Mouse (Mus musculus) left cerebral cortex, postnatal 25 days (tissue): Measurements from ENCODE around the gene Ripply2. TPM values are rescaled to one million over a fixed set of nuclear protein-coding genes. Genes with fewer than 3 reads are reported as not detected.

Experiments used
- DNase-seq, 2 experiments: peaks; one replicate each; pipeline ENCODE4 v3.0.0; 2022; ENCODE audit warnings: low spot score in 2 of 2, mixed read lengths in 1 of 2
- intact Hi-C: fragments of 180-260 bp; cut with DNase I; formaldehyde crosslinking; loops from one replicate; pipeline ENCODE4 v1.15.1; 2025
- total RNA-seq, 2 experiments: library from RNA; stranded (reverse); gene quantifications; 2 replicates each; pipeline ENCODE4 v1.2.3; 2021

Ripply2 gene
- total RNA-seq, 2 experiments from 2014 or later: 6.9 to 9.2 TPM

GRCm38 (mm10) chr9:87015938-87016294 is 579 bp downstream of the Ripply2 start:
- intact Hi-C loops: loop anchor here (1.0 kb wide), 1 partner anchor 136 kb away; the partner anchor contains the start of gene Snap91
- DNase-seq: no peak

- peak; percentile 90 to 95 for DNase-seq
- intact Hi-C loops: no loop called here
These were observed 6.6 kb downstream of the Ripply2 start, which contains the start of gene Cyb5r4 for GRCm38 (mm10) chr9:87021778-87022523. Gene Cyb5r4 (plus strand): TSS chr9:87022014.

- no peak for DNase-seq
- intact Hi-C loops: loop anchor here (2.0 kb wide), 1 partner anchor 223 kb away; no protein-coding TSS in a partner anchor
These were observed 10.4 kb downstream of the Ripply2 start for GRCm38 (mm10) chr9:87025764-87026163.

GRCm38 (mm10) chr9:87027423-87028084 is 12.2 kb downstream of the Ripply2 start:
- intact Hi-C loops: loop anchor here (2.0 kb wide), 1 partner anchor 221 kb away; no protein-coding TSS in a partner anchor

GRCm38 (mm10) chr9:87032196-87032595 is 16.9 kb downstream of the Ripply2 start:
- no peak for DNase-seq
- intact Hi-C loops: no loop called here

More at GRCm38 (mm10) chr9:87027423-87028084, 12.2 kb downstream of the Ripply2 start:
- peak; percentile 72 to 79 for DNase-seq

GRCm38 (mm10) chr9:87034831-87035580 is 19.7 kb downstream of the Ripply2 start:
- intact Hi-C loops: no loop called here

GRCm38 (mm10) chr9:87049425-87049824 is 34.1 kb downstream of the Ripply2 start:
- peak in 1 of 2 experiments; percentile 14 for DNase-seq
- intact Hi-C loops: no loop called here

More at GRCm38 (mm10) chr9:87034831-87035580, 19.7 kb downstream of the Ripply2 start:
- no peak for DNase-seq

GRCm38 (mm10) chr9:87055547-87056235 is 40.4 kb downstream of the Ripply2 start:
- peak; percentile 11 to 66 for DNase-seq
- intact Hi-C loops: no loop called here

- intact Hi-C loops: no loop called here
- no peak for DNase-seq
These were observed 47.0 kb downstream of the Ripply2 start for GRCm38 (mm10) chr9:87062337-87062736.

GRCm38 (mm10) chr9:87068160-87068559 is 52.8 kb downstream of the Ripply2 start:
- intact Hi-C loops: no loop called here

More at GRCm38 (mm10) chr9:87068160-87068559, 52.8 kb downstream of the Ripply2 start:
- no peak for DNase-seq

Other genes with a start within 250 kb of the Ripply2 start
- 100 to 1,000 TPM; 399 to 404 TPM for gene Snap91, start 134.9 kb upstream of the Ripply2 start, total RNA-seq
- 10 to 100 TPM; 40.6 to 41.1 TPM for gene Cyb5r4, start 6.5 kb downstream of the Ripply2 start, total RNA-seq
- 1 to 10 TPM; 4.2 to 5.7 TPM for gene Mrap2, start 128.8 kb downstream of the Ripply2 start, total RNA-seq
- 10 to 100 TPM in 1 of 2 experiments, 1 to 10 TPM in 1; 10.0 to 10.2 TPM for gene Cep162, start 240.0 kb downstream of the Ripply2 start, total RNA-seq